Mouse (Mus musculus) left cerebral cortex, postnatal 14 days (tissue): Measurements from ENCODE around the gene Gm17728. TPM values are rescaled to one million over a fixed set of nuclear protein-coding genes. Genes with fewer than 3 reads are reported as not detected.
"Not testable (repeated sequence)": the region's sequence is repeated elsewhere in the genome, so short reads cannot be mapped to it uniquely, and the experiment has no call there.

Source experiments
- DNase-seq, 2 experiments: peaks; one replicate each; pipeline ENCODE4 v3.0.0; 2021 to 2022; ENCODE audit warnings: low spot score in 2 of 2, mixed read lengths in 1 of 2
- intact Hi-C: fragments of 180-260 bp; cut with DNase I; formaldehyde crosslinking; loops from one replicate; pipeline ENCODE4 v1.15.1; 2025
- long read RNA-seq, 2 experiments: library from polyadenylated mRNA; stranded (forward); transcript quantifications; one replicate each; pipeline ENCODE4 v2.0.0; 2021
- total RNA-seq, 2 experiments: library from RNA; stranded (reverse); gene quantifications; 2 replicates each; pipeline ENCODE4 v1.2.3; 2021

Gene Gm17728
- not detected for total RNA-seq
- long read RNA-seq, experiment 1, result 0 reads
- long read RNA-seq, experiment 2, result 0 reads

GRCm38 (mm10) chr17:9421760-9422159 lies at the start of gene Gm17728:
Gene Gm17728, plus strand, starts transcription at chr17:9422060.
- DNase-seq, intact Hi-C loops: not testable (repeated sequence)

GRCm38 (mm10) chr17:9397493-9397892 lies 24.4 kb upstream of the Gm17728 start:
- DNase-seq, result no peak
- intact Hi-C loops, result loop anchor here (10.0 kb wide), 1 partner anchor 213 kb away; no protein-coding TSS in a partner anchor

DNA sequence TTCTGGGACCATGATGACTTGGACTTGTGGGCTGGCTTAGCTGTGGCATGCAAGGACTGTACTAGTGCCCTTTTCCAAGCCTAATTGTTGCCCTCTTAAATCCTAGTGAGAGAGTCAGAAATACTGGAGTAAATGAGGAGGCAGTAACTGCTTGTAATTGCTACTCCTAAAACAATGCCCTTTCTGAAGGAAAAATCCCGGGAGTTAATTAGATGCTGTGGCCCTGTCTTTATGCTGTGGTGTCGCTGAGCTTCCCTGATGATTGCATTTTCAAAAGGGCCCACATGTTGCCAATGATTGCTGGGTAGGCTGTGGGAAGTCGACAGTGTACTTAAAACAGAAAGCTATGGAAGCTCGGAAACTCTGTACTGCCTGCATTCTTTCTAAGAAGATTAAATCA lies 23.3 kb upstream of the Gm17728 start:
- intact Hi-C loops, result loop anchor here (10.0 kb wide), 1 partner anchor 214 kb away; no protein-coding TSS in a partner anchor
- DNase-seq, result no peak

GRCm38 (mm10) chr17:9403991-9404390 lies 17.9 kb upstream of the Gm17728 start:
- intact Hi-C loops, result loop anchor here (10.0 kb wide), 1 partner anchor 911 kb away; the partner anchor contains the start of gene Qk
- DNase-seq, result no peak

GRCm38 (mm10) chr17:9407640-9408039 lies 14.2 kb upstream of the Gm17728 start:
- peak in 1 of 2 experiments; percentile 13 for DNase-seq
- intact Hi-C loops, result loop anchor here (10.0 kb wide), 1 partner anchor 907 kb away; the partner anchor contains the start of gene Qk

DNA sequence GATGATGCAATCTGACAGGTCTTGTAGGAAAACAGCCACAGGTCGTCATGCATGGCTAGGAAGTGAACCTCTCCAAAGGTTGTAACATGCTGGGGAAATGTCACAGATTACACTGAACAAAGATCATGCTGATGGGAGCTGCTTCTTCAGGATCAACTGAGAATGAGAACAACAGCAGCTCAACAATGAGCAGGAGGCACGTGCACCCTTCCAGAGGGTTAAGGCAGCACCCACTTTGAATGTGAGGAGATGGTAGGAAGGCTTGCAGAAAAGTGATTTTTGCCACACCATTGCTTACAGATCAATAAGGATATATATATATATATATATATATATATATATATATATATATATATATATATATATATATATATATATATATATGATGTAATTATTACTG lies 2.8 kb upstream of the Gm17728 start:
- DNase-seq, result no peak
- intact Hi-C loops, result no loop called here

- intact Hi-C loops, result no loop called here
These were observed 6.6 kb downstream of the Gm17728 start for GRCm38 (mm10) chr17:9428374-9428994.

GRCm38 (mm10) chr17:9439997-9440655 lies 18.3 kb downstream of the Gm17728 start:
- intact Hi-C loops, result no loop called here
- DNase-seq, result no peak

More at GRCm38 (mm10) chr17:9428374-9428994, 6.6 kb downstream of the Gm17728 start:
- peak; percentile 52 to 58 for DNase-seq

GRCm38 (mm10) chr17:9456406-9456805 lies 34.5 kb downstream of the Gm17728 start:
- intact Hi-C loops, result no loop called here
- no peak for DNase-seq

- DNase-seq, result no peak
- intact Hi-C loops, result no loop called here
These were observed 39.0 kb downstream of the Gm17728 start for GRCm38 (mm10) chr17:9460904-9461303.

Other genes starting within 250 kb of the Gm17728 start
- gene Pabpc6, start 247.7 kb downstream of the Gm17728 start, total RNA-seq, result not detected